Mouse (Mus musculus): ENCODE data around the gene Ppan. TPM values are rescaled to one million over a fixed set of nuclear protein-coding genes. Genes with fewer than 3 reads are reported as not detected.

The Ppan gene
- total RNA-seq (2014; rRNA removed): 45.4 and 57.4 TPM in 2 replicates
- 36.8 and 44.1 TPM in 2 replicates for polyA plus RNA-seq (2015; fragmentation: Nextera tagmentation; extraction: Ambion mirVana)

- TF ChIP-seq CTCF (IDR thresholded peaks at IDR 0.05; ENCODE audit: low read depth): no peak
- peak; percentile 97 for ATAC-seq
- Histone ChIP-seq H3K27ac (peak within 1 kb of the TSS; percentile 96), H3K9ac (replicated peaks; ENCODE audit: low read length) (peak within 1 kb of the TSS; percentile 78), H3K4me1 (ENCODE audit: insufficient read depth, low read length) (no peaks in the 10 kb centered on the region), H3K4me2 (ENCODE audit: low read depth, low read length) (peak within 1 kb of the TSS; percentile 65), H3K4me3 (ENCODE audit: low read length) (peak within 1 kb of the TSS; percentile 79), H3K27me3 (ENCODE audit: insufficient read depth, low read length) (no peaks in the 10 kb centered on the region), H3K36me3 (ENCODE audit: insufficient read depth, low read length) (peaks cover 31% of the 10 kb centered on the region), H3K9me3 (ENCODE audit: low read length) (no peaks in the 10 kb centered on the region)
- under 1% methylated on average over 43 of the region's 43 CpGs for WGBS
- DNase-seq (ENCODE audit: low spot score): peak; percentile 98
Measured at GRCm38 (mm10) chr9:20887704-20888385, at the start of gene Ppan. Gene Ppan, plus strand, starts transcription at chr9:20888175.

DNA sequence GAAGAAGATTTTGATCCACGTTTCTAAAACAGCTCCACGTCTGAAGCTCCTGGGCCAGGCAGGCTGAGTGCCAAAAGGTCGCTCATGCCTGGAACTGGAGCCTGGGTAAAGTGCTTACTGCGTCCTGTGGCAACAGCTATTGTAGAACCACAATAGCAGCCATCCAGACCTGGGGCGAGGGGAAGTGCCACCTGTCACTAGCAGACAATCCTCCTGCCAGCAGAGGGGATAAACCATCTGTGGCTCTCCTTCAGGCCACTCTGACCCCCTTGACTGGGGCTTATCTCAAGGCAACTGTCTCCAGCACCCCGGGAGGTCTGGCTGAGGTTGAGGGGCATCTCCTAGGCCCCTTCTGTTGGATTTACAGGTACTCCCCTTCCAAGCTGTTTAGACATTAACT, 49.0 kb upstream of the Ppan start:
- DNase-seq (ENCODE audit: low spot score) (no peak), ATAC-seq (no peak)
- Histone ChIP-seq H3K27me3 (ENCODE audit: insufficient read depth, low read length) (no peaks in the 10 kb centered on the region), H3K4me1 (ENCODE audit: insufficient read depth, low read length) (no peaks in the 10 kb centered on the region), H3K4me3 (ENCODE audit: low read length) (no peak overlapping the region), H3K36me3 (ENCODE audit: insufficient read depth, low read length) (no peaks in the 10 kb centered on the region), H3K9me3 (ENCODE audit: low read length) (no peaks in the 10 kb centered on the region), H3K9ac (replicated peaks; ENCODE audit: low read length) (no peak overlapping the region), H3K27ac (no peak overlapping the region), H3K4me2 (ENCODE audit: low read depth, low read length) (no peak overlapping the region)
- no peak for TF ChIP-seq CTCF (IDR thresholded peaks at IDR 0.05; ENCODE audit: low read depth)
- 37% methylated on average over 6 of the region's 6 CpGs for WGBS

GRCm38 (mm10) chr9:20842211-20842610, 45.8 kb upstream of the Ppan start:
- DNase-seq (ENCODE audit: low spot score): no peak
- no peaks in the 10 kb centered on the region for H3K27me3 ChIP-seq (ENCODE audit: insufficient read depth, low read length)
- TF ChIP-seq CTCF (IDR thresholded peaks at IDR 0.05; ENCODE audit: low read depth): no peak

DNA sequence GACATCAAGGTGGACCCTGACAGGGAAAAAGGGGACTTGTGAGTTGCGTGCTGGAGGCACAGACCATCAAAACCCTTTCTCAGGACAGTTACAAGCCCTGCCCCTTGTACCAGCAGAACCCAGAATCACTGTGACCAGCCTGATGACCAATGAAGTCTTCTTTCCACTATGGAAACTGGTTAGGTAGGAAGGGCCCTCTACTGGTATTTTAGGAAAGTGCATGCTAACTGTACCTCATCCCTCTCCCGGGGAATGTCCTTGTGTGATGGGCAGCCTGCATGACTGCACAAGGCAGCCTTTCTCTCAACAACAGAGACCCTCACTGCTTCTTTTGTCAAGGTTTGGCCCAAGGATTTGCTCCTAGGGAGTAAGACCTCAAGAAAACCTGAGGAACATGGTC, 45.3 kb upstream of the Ppan start:
- Histone ChIP-seq H3K9ac (replicated peaks; ENCODE audit: low read length) (no peak overlapping the region), H3K4me3 (ENCODE audit: low read length) (no peak overlapping the region), H3K27ac (no peak overlapping the region), H3K4me1 (ENCODE audit: insufficient read depth, low read length) (no peaks in the 10 kb centered on the region), H3K9me3 (ENCODE audit: low read length) (no peaks in the 10 kb centered on the region), H3K27me3 (ENCODE audit: insufficient read depth, low read length) (no peaks in the 10 kb centered on the region), H3K36me3 (ENCODE audit: insufficient read depth, low read length) (no peaks in the 10 kb centered on the region), H3K4me2 (ENCODE audit: low read depth, low read length) (no peak overlapping the region)
- peak; percentile 79 for TF ChIP-seq CTCF (IDR thresholded peaks at IDR 0.05; ENCODE audit: low read depth)
- DNase-seq (ENCODE audit: low spot score): peak; percentile 68
- WGBS: 25% methylated on average over 2 of the region's 2 CpGs
- ATAC-seq: peak; percentile 74

More at GRCm38 (mm10) chr9:20842211-20842610, 45.8 kb upstream of the Ppan start:
- 74% methylated on average over 4 of the region's 4 CpGs for WGBS
- no peak overlapping the region for H3K9ac ChIP-seq (replicated peaks; ENCODE audit: low read length)
- H3K4me2 ChIP-seq (ENCODE audit: low read depth, low read length): no peak overlapping the region
- H3K36me3 ChIP-seq (ENCODE audit: insufficient read depth, low read length): no peaks in the 10 kb centered on the region
- H3K4me3 ChIP-seq (ENCODE audit: low read length): no peak overlapping the region
- no peak for ATAC-seq
- no peak overlapping the region for H3K27ac ChIP-seq
- H3K9me3 ChIP-seq (ENCODE audit: low read length): no peaks in the 10 kb centered on the region
- no peaks in the 10 kb centered on the region for H3K4me1 ChIP-seq (ENCODE audit: insufficient read depth, low read length)

GRCm38 (mm10) chr9:20850179-20850578, 37.8 kb upstream of the Ppan start:
- Histone ChIP-seq H3K27me3 (ENCODE audit: insufficient read depth, low read length) (no peaks in the 10 kb centered on the region), H3K4me1 (ENCODE audit: insufficient read depth, low read length) (no peaks in the 10 kb centered on the region), H3K36me3 (ENCODE audit: insufficient read depth, low read length) (no peaks in the 10 kb centered on the region), H3K4me3 (ENCODE audit: low read length) (no peak overlapping the region), H3K9ac (replicated peaks; ENCODE audit: low read length) (no peak overlapping the region), H3K4me2 (ENCODE audit: low read depth, low read length) (no peak overlapping the region), H3K9me3 (ENCODE audit: low read length) (no peaks in the 10 kb centered on the region), H3K27ac (no peak overlapping the region)
- ATAC-seq (no peak), DNase-seq (ENCODE audit: low spot score) (no peak)
- 85% methylated on average over 2 of the region's 2 CpGs for WGBS
- TF ChIP-seq CTCF (IDR thresholded peaks at IDR 0.05; ENCODE audit: low read depth): no peak

DNA sequence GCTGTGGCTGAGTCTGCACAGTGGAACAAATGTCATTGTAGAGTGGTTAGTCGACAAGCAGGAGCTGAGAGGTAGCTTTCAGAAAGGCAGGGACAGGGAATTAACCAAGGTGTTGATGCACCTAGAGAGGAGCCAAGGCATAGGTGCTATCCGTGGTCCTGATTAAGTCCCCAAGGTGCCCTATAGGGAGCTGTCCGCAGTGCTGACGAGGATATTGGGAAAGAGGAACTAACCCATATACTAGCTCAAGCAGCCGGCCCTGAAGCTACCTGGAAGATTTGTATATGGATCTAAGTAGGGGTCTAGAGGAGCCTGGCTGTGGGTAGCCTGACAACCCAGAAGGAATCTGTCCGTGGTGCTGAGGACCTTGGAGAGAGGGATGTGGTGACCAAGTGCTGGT, 30.8 kb upstream of the Ppan start:
- no peaks in the 10 kb centered on the region for H3K9me3 ChIP-seq (ENCODE audit: low read length)
- H3K4me1 ChIP-seq (ENCODE audit: insufficient read depth, low read length): no peaks in the 10 kb centered on the region
- WGBS: 12% methylated on average over 6 of the region's 6 CpGs
- H3K4me3 ChIP-seq (ENCODE audit: low read length): no peak overlapping the region
- H3K27me3 ChIP-seq (ENCODE audit: insufficient read depth, low read length): no peaks in the 10 kb centered on the region
- DNase-seq (ENCODE audit: low spot score) (peak; percentile 23), ATAC-seq (no peak)
- no peak overlapping the region for H3K4me2 ChIP-seq (ENCODE audit: low read depth, low read length)
- H3K36me3 ChIP-seq (ENCODE audit: insufficient read depth, low read length): no peaks in the 10 kb centered on the region
- TF ChIP-seq CTCF (IDR thresholded peaks at IDR 0.05; ENCODE audit: low read depth): no peak
- no peak overlapping the region for H3K27ac ChIP-seq
- H3K9ac ChIP-seq (replicated peaks; ENCODE audit: low read length): no peak overlapping the region

GRCm38 (mm10) chr9:20859926-20860325, 28.0 kb upstream of the Ppan start:
- ATAC-seq (no peak), DNase-seq (ENCODE audit: low spot score) (no peak)
- no peaks in the 10 kb centered on the region for H3K4me1 ChIP-seq (ENCODE audit: insufficient read depth, low read length)
- H3K36me3 ChIP-seq (ENCODE audit: insufficient read depth, low read length): no peaks in the 10 kb centered on the region
- WGBS: 41% methylated on average over 6 of the region's 6 CpGs
- TF ChIP-seq CTCF (IDR thresholded peaks at IDR 0.05; ENCODE audit: low read depth): no peak
- H3K27ac ChIP-seq: no peak overlapping the region
- no peak overlapping the region for H3K4me2 ChIP-seq (ENCODE audit: low read depth, low read length)
- no peaks in the 10 kb centered on the region for H3K27me3 ChIP-seq (ENCODE audit: insufficient read depth, low read length)
- no peak overlapping the region for H3K4me3 ChIP-seq (ENCODE audit: low read length)
- H3K9me3 ChIP-seq (ENCODE audit: low read length): no peaks in the 10 kb centered on the region
- no peak overlapping the region for H3K9ac ChIP-seq (replicated peaks; ENCODE audit: low read length)

All from hindbrain, postnatal 0 days (tissue).